Comparison of ENCODE assay signal across 14 mouse cellular contexts in genomic region chr12:92137539-92137938, GRCm38 (mm10).
"Had no signal": no experiment of that assay in that cellular context is flagged by ENCODE, and none has a peak within 500 bp of the region (broad histone marks: within the 10 kb centered on the region; RNA-seq: fewer than 3 reads in every experiment).

No protein-coding gene starts in this region.

- H3K4me3 ChIP-seq: liver, embryonic 12.5 days; megakaryocyte, embryonic 14.5 days; midbrain, embryonic 13.5 days; midbrain, embryonic 15.5 days; neural tube, embryonic 12.5 days; stomach, embryonic 15.5 days had no signal

- H3K4me2 ChIP-seq: liver, embryonic 12.5 days; midbrain, embryonic 11.5 days; midbrain, embryonic 13.5 days; midbrain, embryonic 15.5 days; neural tube, embryonic 12.5 days; stomach, embryonic 15.5 days had no signal

- H3K4me1 ChIP-seq: liver, embryonic 12.5 days; megakaryocyte, embryonic 14.5 days; midbrain, embryonic 13.5 days; midbrain, embryonic 15.5 days; neural tube, embryonic 12.5 days; stomach, embryonic 15.5 days had no signal

- ATAC-seq: liver, embryonic 12.5 days; midbrain, embryonic 13.5 days; midbrain, embryonic 15.5 days had no signal

- DNase-seq: right cerebral cortex, postnatal 14 days; thymus, adult 2 months; thymus, postnatal 25 days; thymus, postnatal 4 days had no signal

- H3K27ac ChIP-seq: liver, embryonic 12.5 days; liver, embryonic 14.5 days; macrophage; midbrain, embryonic 13.5 days; midbrain, embryonic 15.5 days; neural tube, embryonic 12.5 days; stomach, embryonic 15.5 days; stomach, postnatal 0 days had no signal

- H3K9me3 ChIP-seq: midbrain, embryonic 13.5 days; midbrain, embryonic 15.5 days; neural tube, embryonic 12.5 days; stomach, embryonic 15.5 days had no signal

- H3K27me3 ChIP-seq: liver, embryonic 12.5 days; megakaryocyte, embryonic 14.5 days; midbrain, embryonic 13.5 days; midbrain, embryonic 15.5 days; neural tube, embryonic 12.5 days; stomach, embryonic 15.5 days had no signal

- H3K9ac ChIP-seq: liver, embryonic 12.5 days; liver, embryonic 14.5 days; midbrain, embryonic 13.5 days; midbrain, embryonic 15.5 days; neural tube, embryonic 12.5 days; stomach, embryonic 15.5 days had no signal

- H3K36me3 ChIP-seq: liver, embryonic 12.5 days; midbrain, embryonic 13.5 days; midbrain, embryonic 15.5 days; neural tube, embryonic 12.5 days; stomach, embryonic 15.5 days had no signal
